Mouse (Mus musculus) brown adipose tissue, adult 24 weeks (tissue): Measurements from ENCODE around the gene Smarca4. TPM values are rescaled to one million over a fixed set of nuclear protein-coding genes. Genes with fewer than 3 reads are reported as not detected.

ENCODE experiments used
- H3K27ac ChIP-seq: fragments of 200-500 bp; replicated peaks from 2 replicates; pipeline ENCODE4 v1.5.1; 2012; ENCODE audit warnings: low read depth, mild to moderate bottlenecking, low read length
- H3K4me1 ChIP-seq: fragments of 200-500 bp; 2 replicates; pipeline ENCODE4 v1.6.1; 2012; ENCODE audit warnings: low read length, mixed read lengths; ENCODE audit not compliant: control insufficient read depth, insufficient read depth, insufficient read length
- H3K4me3 ChIP-seq: fragments of 200-500 bp; 2 replicates; pipeline ENCODE4 v1.5.1; 2012; ENCODE audit warnings: low read depth, mild to moderate bottlenecking, low read length, moderate library complexity; ENCODE audit not compliant: insufficient read depth
- polyA plus RNA-seq: library from polyadenylated mRNA; stranded (reverse); fragments of >200 nt; gene quantifications from 2 replicates; pipeline ENCODE4 v1.2.4, GENCODE M21; 2012; ENCODE audit not compliant: missing spikeins, insufficient read depth, insufficient read length

Gene Smarca4
- polyA plus RNA-seq, 1 experiment = 26.2 TPM

DNA sequence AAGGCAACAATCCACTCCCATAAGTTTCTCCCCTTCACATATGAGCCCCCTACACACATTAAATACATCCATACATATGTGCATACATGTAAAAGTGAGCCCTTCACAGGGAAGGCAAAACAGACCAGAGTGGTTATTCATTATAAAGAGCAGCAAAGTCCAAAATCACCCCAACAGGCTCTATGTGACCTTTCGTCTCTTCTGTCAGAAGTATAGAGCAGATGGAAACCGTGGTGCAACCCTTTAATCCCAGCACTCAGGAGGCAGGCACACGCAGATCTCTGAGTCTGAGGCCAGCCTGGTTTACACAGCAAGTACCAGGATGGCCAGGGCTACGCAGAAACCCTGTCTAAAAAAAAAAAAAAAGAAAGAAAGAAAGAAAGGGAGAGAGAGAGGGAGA is 90.1 kb downstream of the Smarca4 start:
- H3K27ac ChIP-seq = no peak overlapping the region
- H3K4me3 ChIP-seq = no peak overlapping the region

DNA sequence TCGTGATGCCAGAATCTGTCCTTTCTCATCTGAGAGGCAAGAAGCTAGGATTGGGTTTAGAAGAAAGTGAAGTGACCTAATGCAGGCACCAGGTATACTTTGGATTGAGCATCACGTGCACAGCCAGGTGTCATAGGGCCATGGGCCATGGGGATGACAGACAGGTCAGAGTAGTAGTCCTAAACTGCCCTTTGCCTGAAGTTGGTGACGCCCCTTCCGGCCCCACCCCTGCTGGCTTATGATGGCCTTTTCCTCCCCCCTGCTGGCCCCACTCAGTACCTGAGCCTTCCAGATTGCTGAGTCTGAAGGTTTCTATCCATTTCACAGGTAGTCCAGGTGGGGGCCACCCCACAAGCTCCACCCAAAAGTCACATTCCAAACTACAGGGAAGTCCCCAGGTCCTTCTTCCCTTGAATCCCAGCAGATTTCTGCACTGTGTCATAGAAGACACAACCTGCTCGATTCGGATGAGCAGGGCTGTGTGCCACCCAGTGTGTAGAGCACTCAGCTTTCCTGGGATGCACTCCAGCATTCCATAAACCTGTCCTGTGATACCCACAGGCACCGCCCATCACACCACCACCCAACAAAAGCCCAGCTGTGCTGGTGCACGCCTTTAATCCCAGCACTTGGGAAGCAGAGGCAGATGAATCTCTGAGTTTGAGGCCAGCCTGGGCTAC is 90.8 kb downstream of the Smarca4 start:
- no peak overlapping the region for H3K27ac ChIP-seq
- no peaks in the 10 kb centered on the region for H3K4me1 ChIP-seq
- H3K4me3 ChIP-seq = no peak overlapping the region

More for the DNA sequence above, 90.1 kb downstream of the Smarca4 start:
- no peaks in the 10 kb centered on the region for H3K4me1 ChIP-seq

DNA sequence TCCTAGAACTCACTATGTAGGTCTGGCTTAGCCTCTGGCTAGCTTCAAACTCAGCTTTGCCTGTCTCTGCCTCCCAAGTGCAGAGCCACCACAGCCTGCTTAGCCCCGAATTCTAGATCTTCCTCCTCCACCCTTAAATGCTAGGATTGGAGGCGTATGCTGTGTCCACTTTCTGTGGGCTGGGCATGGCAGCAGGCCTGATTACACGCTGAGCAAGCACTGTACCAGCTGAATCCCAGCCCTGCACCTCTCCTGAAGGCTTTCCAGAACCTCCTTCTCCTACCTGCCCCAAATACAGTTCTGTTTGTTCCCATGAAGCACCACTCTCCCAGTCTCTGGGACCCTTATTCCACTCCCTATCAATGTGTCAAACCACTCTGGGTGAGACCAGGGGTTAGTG is 93.4 kb downstream of the Smarca4 start:
- Histone ChIP-seq H3K4me3 (no peak overlapping the region), H3K27ac (no peak overlapping the region), H3K4me1 (no peaks in the 10 kb centered on the region)

DNA sequence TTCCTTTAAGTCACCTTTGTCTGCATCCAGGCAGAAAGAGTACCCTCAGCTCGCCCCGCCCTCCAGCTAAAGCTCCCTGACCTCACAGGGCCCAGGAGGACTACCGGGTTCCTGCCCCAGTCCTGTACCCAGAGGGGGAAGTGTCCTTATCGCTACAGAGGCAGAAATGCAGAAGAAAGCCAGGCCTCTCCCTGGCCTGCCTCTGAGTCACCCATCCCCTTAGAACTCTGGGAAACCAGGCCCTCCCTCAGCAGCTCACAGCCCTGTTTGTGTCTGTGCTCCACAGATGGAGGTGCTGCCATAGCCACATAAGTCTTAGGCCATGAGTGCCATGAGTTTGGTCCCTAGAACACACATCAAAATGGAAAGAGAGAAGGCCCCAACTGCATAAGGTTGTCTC is 99.3 kb downstream of the Smarca4 start:
- 0 out of 2 replicates have a peak overlapping the region, but pooled peaks have one; percentile 16 for H3K27ac ChIP-seq
- H3K4me1 ChIP-seq = no peaks in the 10 kb centered on the region
- H3K4me3 ChIP-seq = no peak overlapping the region

DNA sequence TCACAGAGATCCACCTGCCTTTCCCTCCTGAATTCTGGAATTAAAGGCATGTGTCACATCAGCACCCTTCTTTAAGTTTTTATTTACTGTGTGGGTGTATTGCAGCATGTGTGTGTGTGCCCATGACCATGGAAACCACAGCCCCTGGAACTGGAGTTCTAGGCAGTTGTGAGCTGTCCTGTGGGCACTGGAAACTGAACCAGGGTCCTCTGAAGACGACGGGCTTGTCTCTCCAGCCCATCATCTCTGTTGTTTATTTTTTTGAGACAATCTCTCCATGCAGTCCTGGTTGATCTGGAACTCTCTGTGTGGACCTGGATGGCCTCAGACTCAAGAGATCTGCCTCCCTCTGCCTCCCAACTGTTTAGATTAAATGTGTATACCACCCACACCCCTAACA is 101.0 kb downstream of the Smarca4 start:
- Histone ChIP-seq H3K4me3 (no peak overlapping the region), H3K4me1 (no peaks in the 10 kb centered on the region), H3K27ac (no peak overlapping the region)

DNA sequence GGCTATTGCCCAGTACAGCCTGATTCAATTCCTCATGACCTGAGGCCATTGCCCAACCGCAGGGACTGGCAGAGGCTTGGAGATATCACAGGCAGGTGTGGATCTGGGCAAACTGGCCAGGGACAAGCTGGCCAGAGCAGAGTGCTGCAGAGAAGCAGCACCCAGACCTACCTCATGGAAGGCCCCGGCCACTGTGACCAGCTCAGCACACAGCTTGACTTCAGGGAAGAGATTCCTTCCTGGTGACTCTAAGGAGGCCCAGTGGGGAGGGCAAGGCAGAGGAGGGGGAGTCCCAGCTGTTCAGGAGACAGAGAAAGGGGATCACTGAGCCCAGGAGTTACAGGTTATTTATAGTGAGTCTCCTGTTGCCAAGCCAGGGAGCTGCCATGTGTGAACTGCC is 105.1 kb downstream of the Smarca4 start:
- no peak overlapping the region for H3K27ac ChIP-seq
- no peaks in the 10 kb centered on the region; the same call in 1 of the 2 replicates for H3K4me1 ChIP-seq
- no peak overlapping the region for H3K4me3 ChIP-seq

DNA sequence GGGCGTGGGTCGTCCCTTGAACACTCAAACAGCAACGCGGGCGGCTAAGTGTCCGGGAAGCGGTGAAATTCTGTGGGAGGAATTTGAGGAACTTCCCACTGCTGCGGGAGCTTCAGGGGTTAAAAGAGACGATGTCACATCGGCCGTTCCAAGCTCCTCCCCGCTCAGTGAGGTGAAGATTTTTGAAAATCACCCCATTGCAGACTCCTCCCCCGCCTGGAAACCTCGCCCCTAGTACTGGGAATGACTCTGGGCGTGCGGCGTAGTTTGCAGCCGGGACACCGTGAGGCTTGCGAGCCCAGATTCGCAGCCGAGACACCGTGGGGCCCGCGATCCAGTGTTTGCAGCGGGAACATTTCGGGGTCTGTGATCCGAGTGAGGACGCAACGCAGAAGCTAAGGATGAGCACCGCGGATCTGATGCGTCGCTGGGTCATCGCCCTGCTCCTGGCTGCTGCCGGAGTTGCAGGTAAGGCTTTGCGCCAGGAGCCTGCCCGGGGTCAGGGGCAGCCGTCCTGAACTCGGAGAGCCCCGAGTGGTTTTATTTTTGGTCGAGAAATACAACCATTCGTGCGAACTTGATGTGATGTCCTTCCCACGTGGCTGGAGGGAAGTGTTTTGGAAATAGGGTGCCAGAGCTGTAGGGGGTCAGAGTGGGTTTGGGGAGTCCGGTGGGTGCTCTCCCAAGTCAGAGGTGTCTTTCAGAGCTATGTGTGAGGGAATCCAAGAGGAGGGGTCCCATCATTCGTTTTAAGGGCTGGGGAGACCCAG is 107.6 kb downstream of the Smarca4 start, which contains the start of gene Ldlr:
Gene Ldlr, plus strand, starts transcription at position 107 of the 770 bp plus-strand sequence.
- Histone ChIP-seq H3K4me1 (peaks cover 2% of the 10 kb centered on the region; the same call in 1 of the 2 replicates), H3K27ac (peak within 1 kb of the TSS; percentile 59), H3K4me3 (peak within 1 kb of the TSS; percentile 83)

DNA sequence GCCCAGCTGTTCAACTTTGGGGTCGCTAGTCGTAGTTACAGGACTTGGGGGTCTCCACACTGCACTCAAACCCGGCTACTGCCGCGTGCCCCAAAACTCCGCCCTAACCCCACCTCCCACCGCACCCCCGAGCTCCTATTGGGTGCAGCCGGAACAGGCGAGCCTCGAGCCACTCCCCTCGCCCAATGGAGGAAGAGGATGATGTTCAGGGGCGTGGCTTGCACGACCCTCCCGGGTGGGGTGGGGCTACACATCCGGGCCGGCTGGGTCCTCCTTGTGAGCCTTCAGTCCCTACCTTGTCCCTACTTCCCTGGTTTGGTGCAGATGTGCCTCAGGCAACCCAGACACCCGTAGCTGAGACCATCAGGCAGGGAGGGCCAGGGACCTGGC is 108.2 kb downstream of the Smarca4 start:
- H3K4me3 ChIP-seq = peak overlapping the region; percentile 83
- H3K27ac ChIP-seq = peak overlapping the region; percentile 59
- peaks cover 2% of the 10 kb centered on the region; the same call in 1 of the 2 replicates for H3K4me1 ChIP-seq

DNA sequence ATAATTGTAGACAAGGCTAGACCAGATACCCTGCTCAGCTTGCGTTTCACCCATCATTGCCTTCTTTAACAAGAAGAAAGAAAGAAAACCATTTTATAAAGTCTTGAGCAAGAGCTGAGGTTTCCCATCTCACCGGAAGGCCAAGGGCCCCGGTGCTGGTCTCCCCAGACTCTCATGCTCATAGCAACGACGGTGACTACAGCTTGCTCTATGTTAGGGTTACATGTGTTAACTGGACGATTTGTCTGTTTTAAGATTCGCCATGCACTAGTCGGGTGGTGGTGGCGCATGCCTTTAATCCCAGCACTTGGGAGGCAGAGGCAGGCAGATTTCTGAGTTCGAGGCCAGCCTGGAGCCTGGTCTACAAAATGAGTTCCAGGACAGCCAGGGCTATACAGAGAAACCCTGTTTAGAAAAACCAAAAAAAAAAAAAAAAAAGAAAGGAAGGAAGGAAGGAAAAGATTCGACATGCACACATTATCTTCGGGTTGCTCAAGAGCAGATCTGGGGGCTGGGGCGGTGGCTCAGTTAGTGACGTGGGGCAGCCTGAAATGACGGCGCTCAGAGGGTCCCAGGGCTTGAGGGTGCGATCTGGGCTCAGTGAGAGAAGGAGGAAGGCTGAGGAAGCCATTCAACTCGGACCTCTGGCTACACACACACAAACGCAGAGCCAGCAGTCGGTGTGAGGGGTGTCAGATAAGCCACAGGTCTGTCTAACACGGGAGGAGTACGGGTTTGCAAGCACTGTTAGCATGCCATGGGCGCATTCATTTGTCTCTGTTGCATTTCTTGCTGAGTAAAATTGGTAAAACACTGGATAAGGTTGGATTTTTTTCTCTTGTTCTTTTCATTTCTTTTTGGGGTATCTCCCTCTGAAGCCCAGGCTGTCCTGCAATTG is 109.5 kb downstream of the Smarca4 start:
- Histone ChIP-seq H3K4me3 (peak overlapping the region; percentile 83), H3K4me1 (peaks cover 2% of the 10 kb centered on the region; the same call in 1 of the 2 replicates), H3K27ac (no peak overlapping the region; the same call in 1 of the 2 replicates)

DNA sequence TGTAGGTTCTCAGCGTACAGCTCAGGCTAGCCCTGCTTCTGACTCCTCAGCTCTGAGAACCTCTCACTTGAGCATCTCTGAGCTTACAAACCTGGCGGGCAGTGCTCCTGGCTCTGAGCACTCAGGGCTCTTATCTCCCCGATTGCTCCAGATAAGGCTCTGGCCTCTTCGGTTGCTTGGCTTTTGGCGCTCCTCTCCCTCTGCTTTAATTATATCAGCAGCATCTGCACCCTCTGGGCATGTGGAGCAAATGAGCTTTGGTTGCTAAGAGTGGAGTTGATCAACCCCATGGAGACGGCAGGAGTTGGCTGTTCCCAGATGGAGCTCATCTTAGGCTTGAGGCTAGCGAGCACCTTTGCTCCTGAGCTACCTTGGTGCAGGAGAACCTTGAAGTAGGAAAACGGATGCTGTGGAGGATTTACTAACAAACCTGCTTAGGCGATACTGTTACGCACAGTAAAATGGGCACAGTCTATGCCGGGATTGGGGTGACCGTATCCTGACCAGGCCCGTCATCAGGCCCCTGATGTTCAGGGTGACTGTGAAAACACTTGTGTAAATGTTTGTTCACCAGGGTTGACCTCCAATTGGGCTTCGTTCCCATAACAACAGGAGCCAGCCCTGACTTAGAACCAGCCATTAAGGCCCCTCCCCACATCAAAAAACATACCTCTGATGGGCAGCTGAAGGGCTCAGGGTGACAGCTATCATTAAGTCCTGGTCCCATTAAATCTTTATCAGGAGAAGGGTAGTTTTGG is 110.4 kb downstream of the Smarca4 start:
- Histone ChIP-seq H3K4me1 (peaks cover 2% of the 10 kb centered on the region; the same call in 1 of the 2 replicates), H3K27ac (no peak overlapping the region), H3K4me3 (no peak overlapping the region)

DNA sequence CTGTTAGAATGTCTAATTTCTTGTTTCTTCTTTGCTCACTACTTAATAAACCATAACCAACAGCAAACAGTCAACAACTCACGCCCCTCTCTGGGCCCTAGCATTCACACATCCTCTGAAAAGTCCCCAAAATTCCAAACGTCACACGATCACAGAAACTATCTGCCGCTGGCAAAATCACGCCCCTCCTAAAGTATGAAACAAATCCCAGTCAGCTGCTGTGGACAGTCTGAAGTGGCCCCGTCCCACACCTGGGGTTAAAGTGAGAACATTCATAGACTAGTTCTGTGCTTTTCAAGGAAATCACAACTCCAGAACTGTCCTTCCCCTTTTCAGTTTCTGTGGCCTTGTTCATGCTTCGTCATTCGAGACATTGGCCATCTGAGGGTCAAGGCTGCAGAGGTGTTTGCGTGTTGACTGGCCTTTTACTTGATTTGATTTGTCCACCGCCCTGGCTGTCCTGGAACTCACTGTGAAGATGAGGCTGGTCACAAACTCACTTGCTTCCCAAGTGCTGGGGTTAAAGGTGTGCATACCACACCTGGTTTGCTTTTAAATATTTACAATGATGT is 112.4 kb downstream of the Smarca4 start:
- Histone ChIP-seq H3K4me1 (peaks cover 2% of the 10 kb centered on the region; the same call in 1 of the 2 replicates), H3K27ac (no peak overlapping the region)

DNA sequence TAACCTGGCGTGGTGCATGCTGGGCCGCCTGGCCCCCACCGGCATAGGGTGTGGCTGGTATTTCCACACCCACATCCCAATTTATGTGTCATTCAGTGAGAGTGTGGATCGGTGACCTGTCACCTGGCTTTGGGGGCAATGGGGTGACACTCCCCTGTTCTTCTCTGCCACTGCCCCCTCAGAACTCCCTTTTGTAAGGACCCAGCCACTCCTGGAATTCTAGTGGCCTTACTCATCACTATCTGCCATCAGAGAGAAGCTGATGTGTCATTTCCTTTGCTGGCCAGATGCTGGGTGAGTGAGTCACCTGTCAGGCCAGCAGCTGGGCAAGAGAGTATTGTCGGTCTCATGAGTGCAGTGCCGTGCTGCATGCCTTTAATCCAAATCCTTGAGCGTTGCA is 113.3 kb downstream of the Smarca4 start:
- H3K4me1 ChIP-seq = peaks cover 2% of the 10 kb centered on the region; the same call in 1 of the 2 replicates
- H3K27ac ChIP-seq = no peak overlapping the region
- H3K4me3 ChIP-seq = no peak overlapping the region

More for the DNA sequence above, 112.4 kb downstream of the Smarca4 start:
- H3K4me3 ChIP-seq = no peak overlapping the region

DNA sequence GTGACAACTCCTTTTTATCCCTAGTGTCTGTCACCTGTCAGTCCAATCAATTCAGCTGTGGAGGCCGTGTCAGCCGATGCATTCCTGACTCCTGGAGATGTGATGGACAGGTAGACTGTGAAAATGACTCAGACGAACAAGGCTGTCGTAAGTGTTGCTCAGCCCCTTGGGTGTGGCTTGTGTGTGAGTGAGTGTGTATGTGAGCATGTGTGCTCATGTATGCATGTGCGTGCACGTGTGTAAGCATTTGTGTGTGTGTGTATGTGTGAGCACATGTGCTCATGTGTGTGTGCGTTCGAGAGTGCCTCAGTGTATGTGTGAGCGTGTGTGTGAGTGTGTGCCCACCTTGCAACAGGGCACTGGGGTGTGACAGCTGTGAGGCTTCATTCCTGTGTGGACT is 116.3 kb downstream of the Smarca4 start:
- Histone ChIP-seq H3K4me3 (no peak overlapping the region), H3K27ac (no peak overlapping the region), H3K4me1 (no peaks in the 10 kb centered on the region; the same call in 1 of the 2 replicates)

DNA sequence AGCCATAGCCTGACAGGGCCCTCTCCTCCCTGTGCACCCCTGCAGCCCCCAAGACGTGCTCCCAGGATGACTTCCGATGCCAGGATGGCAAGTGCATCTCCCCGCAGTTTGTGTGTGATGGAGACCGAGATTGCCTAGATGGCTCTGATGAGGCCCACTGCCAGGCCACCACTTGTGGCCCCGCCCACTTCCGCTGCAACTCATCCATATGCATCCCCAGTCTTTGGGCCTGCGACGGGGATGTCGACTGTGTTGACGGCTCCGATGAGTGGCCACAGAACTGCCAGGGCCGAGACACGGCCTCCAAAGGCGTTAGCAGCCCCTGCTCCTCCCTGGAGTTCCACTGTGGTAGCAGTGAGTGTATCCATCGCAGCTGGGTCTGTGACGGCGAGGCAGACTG is 117.5 kb downstream of the Smarca4 start:
- Histone ChIP-seq H3K27ac (no peak overlapping the region), H3K4me3 (no peak overlapping the region), H3K4me1 (no peaks in the 10 kb centered on the region; the same call in 1 of the 2 replicates)
